Mouse (Mus musculus) ovary, postnatal 10 days (tissue): ENCODE measurements around the gene Gm11214.

Source experiments
- DNase-seq: peaks from one replicate; pipeline ENCODE4 v3.0.0; 2022; ENCODE audit warnings: low spot score

Gene Gm11214

DNA sequence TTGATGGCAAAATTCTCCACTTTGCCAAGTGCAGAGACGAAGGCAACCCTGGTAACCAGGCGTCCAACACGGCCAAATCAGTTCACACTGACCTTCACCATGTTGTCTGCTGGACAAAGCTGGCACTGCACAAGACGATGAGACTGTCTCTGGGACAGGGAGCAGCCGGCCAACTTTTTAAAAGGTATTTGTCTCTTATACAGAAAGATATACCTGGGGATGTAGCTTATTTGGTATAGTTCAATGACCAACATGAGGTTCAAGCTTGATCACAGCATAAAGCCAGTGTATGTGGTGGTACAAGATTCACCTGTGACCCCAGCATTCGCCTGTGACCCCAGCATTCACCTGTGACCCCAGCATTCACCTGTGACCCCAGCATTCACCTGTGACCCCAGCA lies at the start of gene Gm11214:
TSS of gene Gm11214 (minus strand) at position 101 of the 400 bp plus-strand sequence.
- DNase-seq, result no peak

DNA sequence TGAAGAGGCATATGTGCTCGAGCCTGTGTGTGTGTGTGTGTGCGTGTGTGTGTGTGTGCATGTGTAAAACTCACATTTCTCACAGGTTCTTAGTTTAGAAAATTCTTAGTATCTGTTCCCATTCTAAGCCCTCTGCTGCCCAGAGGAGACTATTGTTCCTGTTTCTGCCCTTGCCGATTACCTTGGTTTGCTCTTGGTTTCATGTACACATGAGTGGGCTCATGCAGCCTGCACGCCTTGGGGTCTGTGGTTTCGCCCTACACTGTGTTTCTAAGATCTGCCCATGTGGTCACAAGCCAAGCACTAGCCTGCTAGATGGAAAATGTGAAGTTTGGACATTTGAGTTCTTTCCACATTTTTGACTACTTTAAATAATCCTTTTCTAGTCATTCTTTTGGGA lies 48.7 kb upstream of the Gm11214 start:
- no peak for DNase-seq

DNA sequence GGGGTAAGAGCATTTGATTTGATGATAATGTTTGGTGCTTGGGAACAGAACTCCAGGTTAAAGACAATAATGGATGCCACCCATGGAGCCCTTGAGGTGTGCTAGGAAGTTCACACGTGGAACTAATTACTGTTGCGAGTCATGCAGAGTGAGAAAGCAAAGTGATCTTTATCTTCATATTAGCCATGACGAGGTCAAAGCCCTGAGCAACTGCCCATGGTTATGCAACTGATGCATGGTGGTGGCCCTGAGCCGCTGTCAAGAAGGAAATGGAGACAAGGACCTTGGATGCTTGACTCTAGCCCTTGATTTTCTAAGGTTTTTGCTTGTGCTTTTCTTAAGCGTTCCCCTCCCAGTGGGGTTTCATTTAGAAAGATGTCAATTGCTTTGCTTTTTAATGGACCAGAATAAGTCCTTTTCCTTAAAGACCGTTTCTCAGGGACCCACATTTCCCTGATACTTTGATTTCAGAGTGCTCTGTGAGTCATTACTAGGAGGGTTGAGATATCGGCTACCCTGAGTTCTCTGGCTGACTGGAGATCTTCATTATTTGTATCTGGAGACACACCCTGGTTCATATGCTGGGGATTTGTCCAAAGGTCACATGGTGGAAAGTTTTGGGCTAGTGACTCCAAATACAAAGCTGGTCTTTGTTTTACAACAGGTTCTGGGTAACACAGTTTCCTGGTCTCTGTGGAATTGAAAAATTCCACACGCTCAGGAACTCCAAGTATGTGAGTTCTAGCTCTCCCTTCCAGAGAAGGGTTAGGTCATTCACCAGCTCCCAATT lies 47.4 kb upstream of the Gm11214 start:
- no peak for DNase-seq

DNA sequence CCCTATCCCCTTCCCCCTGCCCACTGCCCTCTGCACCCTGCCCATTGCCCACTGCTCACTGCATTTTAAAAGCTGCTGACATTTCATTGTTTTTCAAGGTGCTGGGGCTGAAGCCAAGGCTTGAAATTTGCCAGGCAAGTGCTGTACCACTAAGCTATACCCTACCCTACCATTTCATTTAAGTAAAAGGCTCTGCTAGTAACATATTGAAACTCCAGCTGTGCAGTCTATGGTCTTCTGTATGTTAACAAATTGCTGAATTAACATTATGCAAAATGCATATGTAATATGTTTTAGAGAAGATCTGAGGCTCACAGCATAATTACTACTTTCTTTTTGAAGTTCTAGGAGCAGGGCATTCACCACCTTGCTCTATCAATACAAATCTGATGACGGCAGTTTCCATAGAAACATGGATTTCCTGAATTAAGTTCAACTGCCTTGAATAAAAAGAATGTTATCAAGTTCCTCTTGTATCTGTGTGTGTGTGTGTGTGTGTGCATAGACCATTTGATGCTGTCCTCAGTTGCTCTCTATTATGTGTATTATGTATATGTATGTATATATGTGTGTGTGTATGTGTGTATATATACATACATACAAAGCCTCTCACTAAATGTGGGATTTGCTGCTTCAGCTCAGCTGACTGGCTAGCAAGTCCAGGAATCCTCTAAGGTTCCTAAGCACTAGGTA lies 43.2 kb upstream of the Gm11214 start:
- no peak for DNase-seq

DNA sequence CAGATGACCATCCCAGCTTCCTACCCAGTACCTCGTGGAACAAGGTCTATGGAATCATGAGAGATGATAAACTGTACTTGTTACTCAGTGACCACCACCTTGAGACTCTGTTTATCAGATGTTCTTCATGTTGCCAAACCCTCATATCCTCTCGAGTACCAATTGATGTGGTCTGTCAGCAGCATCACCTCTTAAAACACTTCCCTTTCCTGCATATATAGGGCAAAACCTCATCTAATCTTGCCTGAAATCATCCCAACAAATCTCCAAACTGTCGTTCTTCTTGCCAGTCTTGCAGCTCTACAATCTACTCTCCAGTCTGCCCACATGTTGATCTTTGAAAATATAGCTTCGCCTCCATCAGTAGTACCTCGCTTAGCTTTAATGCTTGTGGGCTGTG lies 41.1 kb upstream of the Gm11214 start:
- DNase-seq, result no peak

DNA sequence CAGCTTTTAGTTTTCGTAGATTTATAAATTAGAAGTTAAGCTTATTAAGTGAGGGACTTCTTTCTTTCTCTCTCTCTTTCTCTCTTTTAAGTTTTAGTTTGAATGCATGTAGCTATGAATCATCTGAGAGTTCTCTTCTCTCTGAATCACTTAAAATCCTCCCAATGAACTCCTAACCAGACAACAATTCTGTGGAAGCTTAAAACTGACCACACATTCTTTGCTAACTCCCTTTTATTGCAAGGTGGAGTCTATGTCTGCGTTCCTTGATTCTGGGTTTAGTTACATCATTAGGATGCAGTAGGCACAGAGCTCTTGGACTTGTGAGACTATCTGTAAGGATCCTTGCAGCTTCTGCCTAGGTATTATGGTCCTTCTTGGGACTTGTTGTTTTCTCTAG lies 40.5 kb upstream of the Gm11214 start:
- no peak for DNase-seq

DNA sequence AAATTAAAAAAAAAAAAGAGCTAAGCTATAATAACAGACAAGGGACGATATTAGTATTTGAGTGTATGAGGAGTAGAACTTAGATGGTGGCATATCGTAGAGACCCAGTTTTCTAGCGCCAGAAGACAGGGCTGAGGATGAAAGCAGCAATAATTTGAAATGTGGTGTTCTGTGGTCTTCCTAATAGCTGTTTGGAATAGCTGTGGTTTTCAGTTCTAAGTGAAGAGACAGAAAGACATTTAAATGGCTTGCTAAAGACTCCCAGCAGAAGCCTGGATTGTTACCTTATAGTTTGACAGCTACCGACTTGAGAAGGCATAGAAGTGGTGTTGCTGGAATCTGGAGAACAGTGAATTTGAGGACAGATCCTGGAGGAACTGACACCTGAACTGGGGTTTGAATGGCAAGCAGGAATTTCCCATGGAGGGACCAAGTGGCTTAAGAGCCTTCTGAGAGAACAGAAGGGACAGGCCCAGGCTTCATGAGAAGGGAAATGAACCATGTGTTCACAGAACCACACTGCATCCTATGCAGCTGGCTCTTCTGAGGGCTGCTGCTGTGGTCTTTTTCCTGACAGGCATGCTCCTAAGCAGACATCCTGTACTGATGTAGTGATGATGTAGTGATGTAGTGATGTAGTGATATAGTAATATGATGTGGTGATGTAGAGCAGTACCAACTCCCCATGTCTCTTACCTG lies 39.0 kb upstream of the Gm11214 start:
- no peak for DNase-seq

DNA sequence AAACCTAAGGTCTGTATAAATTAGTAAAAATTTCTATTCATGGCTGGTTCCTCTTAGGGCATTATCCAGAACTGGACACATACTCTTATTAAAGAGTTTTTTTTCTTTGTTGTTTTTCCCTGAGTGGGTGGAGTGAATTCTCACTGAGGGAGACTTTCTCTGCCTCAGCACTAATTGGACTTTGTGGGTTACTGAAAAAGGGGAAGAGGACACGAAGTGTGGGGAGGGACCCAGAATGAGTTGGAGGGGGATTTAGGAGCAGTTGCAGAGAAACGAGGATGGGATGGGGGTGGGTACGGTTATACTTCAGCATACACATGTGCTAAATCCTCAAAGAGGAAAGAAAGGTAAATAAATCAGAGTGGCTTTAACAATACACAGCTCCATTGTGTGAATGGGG lies 36.6 kb upstream of the Gm11214 start:
- DNase-seq, result no peak

DNA sequence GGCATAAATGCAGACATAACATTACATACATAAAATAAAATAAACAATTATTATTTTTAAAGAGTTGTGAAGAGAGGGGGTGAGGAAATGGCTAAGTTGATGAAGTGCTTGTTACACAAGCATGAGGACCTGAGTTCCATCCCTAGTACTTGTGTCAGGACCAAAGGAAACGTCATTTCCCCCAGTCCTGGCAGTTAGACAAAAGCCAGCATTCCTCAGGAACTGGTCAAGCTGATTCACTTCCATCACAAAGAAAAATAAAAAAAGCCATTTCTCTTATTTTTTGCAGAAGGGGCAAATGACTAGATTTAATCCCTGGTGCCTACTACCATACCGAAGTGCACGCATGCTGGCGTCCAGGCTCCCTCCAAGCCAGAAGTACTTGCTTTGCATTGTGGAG lies 33.7 kb upstream of the Gm11214 start:
- no peak for DNase-seq

DNA sequence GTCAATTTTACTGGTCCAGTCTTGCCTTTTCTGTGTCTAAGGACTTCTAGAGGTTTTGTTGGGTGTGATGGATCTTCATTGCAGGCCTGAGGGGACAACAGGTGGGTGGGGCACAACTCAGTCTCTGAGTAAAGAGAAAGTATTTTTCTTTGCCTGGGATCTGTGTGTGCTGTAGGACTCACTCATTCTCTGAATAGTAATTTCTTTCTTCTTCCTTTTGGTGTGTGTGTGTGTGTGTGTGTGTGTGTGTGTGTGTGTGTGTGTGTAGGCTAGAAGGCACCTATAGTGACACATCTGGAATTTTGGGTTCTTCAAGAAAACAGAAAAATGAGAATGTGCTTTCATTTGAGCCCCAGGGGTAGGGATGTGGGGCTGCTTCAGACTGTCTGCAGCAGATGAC lies 29.2 kb upstream of the Gm11214 start:
- DNase-seq, result no peak

DNA sequence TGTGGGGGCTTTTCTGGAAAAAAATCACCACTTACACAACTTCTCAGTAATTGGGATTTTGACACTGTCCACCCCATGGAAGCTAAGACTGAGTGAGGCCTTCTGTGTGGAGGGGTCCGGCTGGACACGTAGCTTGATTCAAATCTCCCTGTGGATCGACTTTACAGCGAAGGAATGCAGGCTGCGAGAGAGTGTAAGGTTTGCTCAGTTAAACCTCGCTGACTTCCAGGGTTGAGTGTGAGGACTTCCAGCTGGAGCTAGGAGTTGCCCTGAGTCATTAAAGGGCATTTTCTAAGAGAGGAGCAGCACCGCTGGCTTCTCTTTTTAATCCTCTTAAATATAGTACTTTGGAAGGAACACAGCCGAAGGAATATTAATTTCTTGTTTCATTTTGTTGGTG lies 24.2 kb upstream of the Gm11214 start:
- DNase-seq, result no peak

DNA sequence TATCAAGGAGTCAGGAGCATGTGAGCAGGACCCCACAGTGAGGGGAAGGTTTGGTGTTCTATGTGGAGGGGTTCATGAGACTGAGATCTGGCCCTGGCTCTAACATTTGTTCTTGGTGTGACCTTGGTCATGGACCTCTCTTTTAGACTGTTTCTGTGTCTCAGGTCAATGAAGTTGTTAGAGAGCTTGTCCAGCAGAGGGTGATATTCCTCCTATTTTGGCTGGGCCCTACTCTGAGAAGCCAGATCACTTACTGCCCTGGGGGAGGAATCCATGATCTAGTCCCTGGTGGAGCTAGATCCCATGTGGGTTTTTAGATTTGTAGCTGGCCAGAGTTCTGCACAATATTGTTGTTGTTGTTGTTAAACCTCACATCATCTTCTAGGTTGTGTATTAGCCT lies 23.0 kb upstream of the Gm11214 start:
- no peak for DNase-seq

DNA sequence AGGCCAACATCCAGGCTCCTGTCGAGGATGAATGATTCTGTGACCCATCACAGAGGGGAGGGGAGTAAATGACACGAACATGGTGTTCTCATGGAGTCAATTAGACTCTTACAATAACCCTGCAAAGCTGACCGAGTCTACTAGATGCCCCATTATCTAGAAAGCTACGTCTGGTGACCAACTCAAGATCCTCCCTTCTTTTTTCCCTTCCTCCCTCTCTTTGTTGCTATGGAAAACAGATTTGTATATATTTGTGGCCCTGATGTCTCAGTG lies 22.0 kb upstream of the Gm11214 start:
- DNase-seq, result no peak

DNA sequence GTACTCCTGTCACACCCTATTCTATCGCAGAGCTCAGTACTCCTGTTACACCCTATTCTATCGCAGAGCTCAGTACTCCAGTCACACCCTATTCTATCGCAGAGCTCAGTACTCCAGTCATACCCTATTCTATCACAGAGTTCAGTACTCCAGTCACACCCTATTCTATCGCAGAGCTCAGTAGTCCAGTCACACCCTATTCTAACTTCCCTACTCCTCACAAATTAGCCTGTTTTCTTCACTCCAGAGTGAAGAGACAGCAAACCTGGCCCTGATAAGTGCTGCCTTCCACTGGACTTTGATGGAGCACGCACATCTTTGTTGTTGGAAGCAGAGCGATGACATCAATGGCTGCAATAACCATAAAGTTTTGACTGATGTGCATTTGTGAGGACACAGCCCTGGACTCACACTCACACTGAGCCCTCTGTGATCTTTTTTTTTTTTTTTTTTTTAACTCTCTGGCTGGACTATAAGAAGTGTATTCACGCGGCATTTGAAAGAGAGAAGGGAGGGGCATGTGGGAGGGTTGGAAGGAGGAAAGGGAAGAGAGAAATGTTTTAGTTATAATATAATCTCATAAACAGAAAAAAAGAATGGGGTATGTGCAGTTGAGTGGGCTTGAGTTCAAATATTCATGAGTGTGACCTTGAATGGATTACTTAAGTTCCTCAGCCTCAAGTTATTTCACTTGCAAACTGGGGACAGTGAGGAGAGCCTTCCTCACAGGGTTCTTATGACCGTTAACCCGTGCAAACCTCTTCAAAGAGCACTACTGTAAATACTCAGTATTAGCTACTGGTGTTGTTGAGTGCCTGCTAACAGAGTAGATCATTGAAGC lies 21.5 kb upstream of the Gm11214 start:
- no peak for DNase-seq

DNA sequence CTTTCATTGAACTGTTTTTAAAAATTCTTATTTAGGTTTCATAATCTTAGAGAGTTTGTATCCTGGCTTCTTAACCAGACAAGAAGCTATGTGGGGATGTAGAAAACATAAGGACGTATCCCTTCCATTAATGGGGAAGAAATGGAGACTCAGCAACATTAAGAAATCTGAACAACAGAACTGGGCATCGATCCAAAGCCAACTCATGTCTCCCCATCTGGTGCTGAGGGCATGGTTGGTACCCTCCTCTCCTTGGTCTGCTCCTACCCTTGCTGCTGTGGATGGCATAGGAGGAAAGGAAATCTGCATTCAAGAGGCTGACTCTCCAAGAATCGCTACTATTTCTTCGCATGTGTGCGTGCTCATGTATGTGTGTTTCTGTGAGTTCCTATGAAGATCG lies 20.5 kb upstream of the Gm11214 start:
- DNase-seq, result no peak

DNA sequence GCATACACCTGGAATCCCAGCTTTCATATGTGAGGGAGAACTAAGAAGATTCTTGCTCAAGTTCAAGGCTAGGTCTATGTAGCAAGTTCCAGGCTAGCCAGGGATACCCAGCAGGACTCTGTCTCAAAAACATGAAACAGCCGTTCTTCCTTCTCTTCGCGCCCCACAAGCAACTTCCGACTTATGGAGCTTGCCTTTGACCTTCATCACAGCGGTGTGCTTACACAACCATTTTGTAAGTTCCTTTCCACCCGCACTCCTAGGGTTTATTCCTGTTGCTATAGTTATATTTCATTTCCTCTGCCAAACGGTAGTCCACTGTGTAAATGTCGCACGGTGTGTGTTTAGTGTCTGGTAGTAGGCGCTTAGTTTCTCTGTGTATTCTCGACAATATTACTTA lies 19.9 kb upstream of the Gm11214 start:
- DNase-seq, result no peak

DNA sequence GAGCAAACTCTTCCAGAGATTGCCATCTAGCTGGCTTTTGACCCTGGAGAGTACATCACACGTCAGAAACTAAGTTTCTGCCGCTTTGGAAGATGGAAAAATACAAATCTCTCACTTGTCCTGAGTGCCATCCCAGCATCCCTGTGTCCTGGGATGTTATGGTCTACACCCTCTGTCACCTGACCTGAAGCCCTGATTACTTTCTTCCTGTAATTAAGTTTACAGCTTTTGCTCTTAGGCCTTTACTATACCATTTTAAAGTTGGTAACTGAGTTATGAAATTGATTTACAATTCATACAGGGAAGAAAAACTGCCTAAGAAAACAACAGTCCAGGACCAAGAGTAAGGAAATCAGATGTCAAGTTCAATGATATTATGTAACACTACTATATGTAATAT lies 19.3 kb upstream of the Gm11214 start:
- DNase-seq, result no peak

DNA sequence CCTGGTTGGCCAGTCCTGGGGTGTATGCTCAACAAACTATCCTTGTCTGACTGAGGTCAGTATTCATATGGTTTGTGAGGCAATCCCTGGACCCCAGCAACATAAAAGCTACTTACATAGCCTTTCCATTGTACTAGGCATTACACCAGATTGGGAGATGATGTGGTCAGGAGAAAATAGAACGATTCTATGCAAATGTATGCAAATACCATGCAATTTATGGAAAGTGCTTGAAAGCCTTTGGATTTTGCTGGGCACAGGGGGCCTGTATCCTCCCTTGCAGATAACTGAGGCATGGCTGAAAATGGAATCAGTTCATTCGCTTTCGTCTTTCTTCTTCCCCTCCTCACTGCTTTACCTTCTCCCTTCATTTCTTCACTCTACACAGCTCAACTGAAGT lies 18.4 kb upstream of the Gm11214 start:
- no peak for DNase-seq

DNA sequence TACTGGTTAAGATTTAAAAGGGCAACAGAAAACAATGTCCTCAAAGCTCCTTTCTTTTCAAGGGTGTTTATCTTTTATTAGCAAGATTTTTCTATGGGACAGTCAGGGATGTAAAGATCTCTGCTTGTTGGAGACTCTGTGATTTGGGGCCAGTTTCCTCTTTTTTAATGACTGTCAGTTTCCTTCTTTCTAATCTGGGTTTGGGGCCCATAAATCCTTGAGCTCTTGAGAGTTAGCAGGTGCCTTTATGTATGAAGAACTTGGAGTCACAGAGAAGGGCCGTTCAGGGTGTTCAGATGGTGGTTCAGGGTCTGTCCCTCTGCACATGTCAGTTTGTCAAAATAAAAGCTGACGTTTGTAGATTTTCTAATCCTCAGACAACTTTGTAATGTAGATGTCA lies 11.9 kb upstream of the Gm11214 start:
- no peak for DNase-seq

DNA sequence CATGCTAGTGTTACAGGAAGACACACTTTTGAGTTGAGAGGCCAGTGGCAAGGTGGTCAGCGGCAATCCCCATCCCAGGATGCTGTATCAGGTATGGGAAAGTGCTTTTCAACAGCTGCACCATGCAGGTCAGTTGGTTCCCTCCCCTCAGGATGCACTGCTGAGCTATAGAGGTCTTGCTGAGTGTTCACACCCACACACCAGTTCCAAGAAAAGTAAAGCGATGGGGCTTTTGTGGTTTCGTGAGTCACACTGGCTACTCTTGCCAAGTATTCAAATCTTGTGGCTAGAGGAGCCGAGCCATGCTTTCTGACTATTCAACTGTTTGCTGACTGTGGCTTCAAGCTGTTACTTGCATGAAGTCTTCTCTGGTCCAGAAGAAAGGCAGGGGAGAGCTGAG lies 5.1 kb upstream of the Gm11214 start:
- no peak for DNase-seq

DNA sequence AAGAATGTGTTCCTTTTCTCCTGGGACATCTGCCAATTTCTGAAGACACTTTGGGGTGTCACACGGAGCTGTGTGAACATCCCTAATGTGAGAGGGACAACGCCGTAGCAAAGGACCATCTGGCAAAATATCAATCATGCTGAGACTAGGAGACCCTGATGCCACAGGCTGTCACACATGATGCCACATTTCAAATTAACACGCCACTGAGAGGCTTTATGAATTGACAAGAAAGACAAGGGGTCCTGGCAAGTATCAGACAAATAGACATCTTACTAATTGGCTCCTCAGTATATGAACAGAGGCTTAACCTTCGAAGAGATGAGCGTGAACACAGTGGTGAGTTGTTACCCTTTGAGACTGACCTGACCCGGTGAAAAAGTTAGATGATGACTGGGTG lies 2.6 kb upstream of the Gm11214 start:
- no peak for DNase-seq

DNA sequence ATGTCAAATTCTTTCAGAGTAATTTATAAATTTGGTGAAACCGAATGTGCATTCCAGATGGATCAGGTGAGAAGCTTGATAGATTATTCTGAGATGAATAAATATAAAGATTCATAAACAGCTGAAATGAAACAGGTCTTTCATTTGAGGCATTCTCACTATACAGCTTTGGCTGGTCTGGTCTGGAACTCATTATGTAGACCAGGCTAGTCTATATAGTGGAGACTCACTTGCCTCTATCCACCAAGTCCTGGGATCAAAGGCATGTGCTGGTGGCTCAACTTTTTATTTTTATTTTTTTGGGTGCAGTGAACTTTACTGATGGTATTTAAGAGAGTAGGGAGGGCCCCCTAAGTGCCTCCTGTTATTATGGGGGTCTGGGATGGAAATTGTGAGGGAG lies 1.3 kb downstream of the Gm11214 start:
- DNase-seq, result no peak

DNA sequence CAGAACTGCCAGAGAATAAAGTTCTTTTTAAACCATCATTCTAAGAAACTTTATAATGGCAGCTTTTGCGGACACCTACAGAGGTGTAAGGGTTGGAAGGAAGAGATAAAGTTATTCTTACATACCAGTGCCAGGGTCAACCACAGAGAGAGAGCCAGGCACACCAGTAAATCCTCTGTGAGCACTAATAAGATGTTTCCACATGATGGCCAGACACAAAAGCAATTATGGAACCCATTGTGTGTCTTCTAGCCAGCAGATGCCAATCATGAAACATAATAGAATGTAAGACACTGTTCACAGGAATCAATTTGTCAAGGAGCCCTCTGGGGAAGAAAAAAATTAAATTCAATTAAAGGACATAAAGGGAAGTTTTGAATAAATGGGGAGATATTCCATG lies 1.8 kb downstream of the Gm11214 start:
- no peak for DNase-seq
